Mouse (Mus musculus): ENCODE data around the gene Chrm4. TPM values are rescaled to one million over a fixed set of nuclear protein-coding genes. Genes with fewer than 3 reads are reported as not detected.

Gene Chrm4
- total RNA-seq, 2 experiments from 2014 or later = not detected

DNA sequence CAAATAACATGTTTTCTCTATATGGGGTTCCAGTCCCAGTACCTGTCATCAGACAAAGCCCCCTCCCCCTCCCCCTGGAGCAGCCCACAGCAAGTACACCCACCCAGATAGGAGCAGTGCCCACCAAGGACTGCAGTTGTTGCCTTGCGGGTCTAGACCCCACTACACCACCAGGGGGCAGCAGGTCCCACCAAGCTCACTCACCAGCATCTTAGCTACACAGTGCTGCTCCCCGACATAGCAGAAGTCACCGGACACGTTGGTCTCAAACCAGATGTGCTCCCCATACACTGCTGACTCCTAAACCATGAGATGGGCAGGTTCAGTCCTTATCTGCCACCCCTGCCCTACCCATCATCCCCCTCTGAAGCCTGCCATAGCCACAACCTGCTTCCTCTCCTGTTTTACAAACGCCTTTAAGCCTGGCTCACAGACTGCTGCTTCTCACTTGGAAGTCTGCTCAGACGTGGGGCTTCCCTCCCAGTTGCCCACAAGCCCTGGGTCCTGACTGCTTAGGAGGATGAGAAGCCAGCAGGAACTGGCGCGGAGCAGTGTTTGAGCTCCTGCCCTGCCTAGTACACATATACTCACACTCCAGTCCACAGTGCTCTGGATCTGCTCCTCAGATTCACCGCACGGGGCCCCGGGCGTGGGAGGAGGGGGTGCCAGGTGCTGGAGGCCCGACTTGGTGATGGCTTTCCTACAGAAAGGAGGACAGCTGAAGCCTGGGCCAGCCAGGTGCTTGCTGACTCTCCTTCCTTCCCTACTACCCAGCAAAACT, 17.3 kb downstream of the Chrm4 start:
- peak; percentile 70 to 86 for DNase-seq

DNA sequence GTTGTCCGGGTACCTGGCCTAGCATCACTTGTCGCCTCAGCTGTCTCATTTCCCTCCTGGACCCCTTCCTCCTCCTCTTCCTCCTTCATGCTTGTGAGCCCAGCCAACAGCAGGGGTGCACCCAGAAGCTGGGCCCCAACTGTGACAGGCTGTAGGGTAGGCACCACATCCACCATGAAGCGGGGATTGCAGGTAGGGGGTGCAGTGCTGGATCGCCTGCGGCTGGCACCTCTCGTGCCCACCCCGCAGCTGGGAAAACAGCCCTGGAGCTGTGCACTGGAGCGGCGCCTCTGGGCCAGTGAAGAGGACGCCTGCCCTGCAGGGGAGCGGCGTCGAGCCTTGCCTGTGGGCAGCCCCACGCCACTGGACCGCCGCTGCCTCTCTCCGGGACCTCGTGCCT, 18.4 kb downstream of the Chrm4 start, which contains the start of gene Gm9821:
Gene Gm9821, plus strand, starts transcription at position 221 of the 400 bp plus-strand sequence.
- no peak for DNase-seq

DNA sequence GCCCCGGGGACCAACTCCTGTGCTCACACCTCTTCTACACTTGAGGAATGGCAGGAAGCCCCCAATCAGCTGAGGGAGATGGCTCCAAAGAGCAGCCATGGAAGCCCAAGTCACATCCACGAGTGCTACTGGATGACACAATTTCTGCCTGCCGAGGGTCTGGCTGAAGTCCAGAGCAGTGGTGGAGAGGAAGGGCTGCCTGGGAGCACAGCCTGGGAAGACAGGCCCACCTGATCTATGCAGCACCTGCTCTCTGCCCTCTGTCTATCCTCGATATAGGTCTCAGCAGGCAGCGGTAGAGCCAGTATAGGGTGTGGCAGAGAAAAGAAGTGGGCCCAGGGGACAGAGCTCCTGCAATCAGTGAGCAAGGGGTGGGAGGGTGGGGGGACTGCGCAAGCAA, 19.8 kb downstream of the Chrm4 start:
- DNase-seq = peak; percentile 66 to 70

DNA sequence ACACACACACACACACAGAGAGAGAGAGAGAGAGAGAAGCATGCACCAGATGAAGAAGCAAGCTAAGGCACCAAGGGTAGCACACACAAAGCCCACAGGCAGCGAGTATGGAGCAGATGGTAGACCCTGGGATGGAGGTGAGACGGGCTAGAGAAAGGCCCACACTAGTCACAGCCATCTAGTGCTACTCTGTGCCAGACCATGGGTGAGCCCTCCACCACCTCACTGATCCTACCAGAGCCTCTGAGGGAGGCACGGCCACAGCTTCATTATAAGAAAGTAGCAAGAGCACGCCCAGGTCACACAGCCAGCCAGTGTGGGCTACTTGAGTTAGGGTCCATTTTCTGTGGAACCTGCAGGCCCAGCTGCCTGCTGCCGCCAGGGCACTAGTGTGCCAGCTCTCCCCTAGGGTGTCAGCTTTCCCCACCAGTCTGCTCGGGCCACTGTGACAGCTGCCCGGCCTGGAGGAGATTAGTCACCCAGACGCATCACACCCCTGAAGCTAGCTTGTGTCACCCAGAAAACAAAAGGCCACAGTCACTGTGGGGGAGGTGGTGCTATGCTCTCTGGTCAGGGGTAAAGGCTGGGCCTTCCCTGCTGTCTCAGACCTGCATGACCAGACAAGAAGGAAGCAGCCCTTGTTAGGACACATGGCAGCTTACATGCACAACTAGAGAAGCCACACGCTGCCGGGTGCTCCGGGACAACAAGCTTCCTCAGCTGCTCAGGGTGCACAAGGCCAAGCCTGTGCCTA, 20.5 kb downstream of the Chrm4 start:
- peak; percentile 53 to 61 for DNase-seq

DNA sequence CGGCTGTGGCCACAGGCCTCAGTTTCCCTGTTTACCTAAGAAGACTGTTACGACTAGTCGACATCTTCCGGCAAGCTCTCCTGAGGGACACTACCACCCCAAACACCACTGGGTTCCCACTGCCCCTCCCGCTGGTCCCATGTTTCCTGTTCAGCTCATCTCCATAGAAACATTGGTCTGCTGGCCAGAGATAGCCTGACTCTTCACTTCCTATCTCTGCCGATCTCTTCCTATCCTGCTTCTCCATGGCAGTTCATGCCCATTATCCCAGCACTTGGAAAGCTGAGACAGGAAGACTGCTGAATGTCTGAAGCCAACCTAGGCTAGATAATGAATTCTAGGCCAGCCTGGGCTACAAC, 21.1 kb downstream of the Chrm4 start:
- DNase-seq = peak; percentile 56 to 68

DNA sequence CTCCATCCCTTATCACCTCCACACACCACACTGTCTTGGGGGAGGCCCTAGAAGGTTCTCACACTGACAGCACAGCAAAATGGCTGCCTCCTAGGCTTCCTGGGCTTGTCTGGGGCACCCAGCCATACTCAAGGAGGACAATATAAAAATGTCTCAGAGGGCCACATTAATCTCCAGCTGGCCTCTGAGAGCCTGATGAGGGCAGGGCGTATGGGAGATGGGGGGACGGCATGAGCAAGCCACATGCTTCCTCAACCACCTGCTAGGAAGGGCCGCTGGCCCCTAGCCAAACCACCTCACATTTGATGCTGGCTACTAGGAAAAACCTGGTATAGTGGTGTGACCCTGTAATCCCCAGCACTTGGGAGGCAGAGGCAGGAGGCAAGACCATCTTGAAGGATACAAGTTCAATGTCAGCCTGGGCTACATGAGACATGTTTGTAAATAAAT, 21.8 kb downstream of the Chrm4 start:
- no peak for DNase-seq

DNA sequence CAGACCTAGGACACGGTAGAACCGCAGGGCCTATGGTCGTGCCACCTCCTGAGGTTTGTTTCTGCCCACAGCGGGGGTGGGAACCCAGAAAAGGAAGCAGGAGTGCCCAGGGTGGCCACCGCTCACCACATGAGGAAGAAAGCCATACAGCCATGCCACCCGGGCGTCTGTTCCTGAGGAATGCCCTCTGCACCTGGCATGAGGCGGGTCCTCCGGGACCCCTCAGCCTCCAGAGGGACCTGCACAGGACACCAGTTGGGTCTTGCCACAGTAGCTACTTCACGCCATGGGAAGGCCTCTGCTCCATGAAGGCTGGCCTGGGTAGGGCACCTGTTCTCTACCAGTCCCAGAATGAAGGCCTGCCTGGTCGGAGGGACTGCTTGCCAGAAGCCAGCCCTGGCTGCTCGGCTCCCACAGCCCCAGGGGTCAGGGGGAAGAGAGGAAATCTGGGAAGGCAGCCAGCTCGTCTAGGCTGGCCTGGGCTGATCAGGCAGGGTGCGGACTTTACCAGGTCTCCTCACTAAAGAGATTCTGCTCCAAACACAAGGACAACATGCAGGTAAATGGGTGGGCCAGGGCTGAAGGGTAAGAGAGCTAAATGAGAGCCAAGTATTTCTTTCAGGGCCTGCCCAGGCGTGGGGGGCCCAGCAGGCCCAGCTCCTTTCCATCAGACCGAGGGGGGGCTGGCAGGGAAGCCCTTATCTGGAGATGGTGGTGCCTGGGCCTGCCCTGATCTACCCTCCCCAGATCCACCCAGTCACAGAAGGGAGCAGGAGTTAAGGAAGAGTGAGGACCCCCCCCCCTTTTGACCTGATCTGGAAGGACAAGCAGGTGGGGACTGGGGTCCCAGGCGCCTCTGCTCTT, 22.6 kb downstream of the Chrm4 start:
- DNase-seq = peak; percentile 72 to 76

DNA sequence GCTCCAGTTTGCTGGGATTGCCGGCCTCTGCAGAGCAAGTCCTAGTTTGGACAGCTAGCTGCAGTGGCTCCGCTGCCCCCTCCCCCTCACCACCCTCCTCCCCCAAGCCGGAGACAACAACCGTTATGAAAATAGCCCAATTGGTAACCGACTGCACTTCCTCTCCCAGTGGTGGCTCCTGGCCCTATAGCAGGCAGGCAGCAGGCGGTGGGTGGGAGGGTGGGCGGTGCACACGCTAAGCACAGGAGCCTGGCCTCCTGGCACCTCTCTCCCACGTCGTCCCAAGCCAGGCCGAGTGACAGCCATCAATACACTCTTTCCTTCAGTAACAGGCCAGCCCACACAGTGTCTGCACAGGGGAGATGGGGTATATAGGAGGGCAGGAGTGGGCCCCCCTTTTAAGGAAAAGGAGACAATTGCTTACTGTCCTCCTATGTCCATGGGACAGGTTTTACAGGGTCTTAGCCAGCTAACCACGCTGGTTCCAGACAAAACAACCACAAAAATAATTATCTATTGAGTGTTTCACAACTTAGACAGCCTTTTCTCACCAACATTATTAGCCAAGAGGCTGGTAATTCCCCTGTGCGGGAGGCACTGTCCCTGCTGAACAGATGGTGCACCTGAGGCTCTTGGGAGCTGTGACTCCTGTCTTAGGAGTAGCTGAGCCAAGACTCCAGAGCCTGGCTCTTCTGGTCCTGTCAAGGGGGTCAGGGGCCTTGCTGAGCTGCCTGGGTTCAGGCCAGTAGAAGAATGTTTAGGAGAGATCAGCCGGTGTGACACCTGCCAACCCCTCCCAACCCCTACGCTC, 23.4 kb downstream of the Chrm4 start:
- DNase-seq = peak; percentile 67 to 79

DNA sequence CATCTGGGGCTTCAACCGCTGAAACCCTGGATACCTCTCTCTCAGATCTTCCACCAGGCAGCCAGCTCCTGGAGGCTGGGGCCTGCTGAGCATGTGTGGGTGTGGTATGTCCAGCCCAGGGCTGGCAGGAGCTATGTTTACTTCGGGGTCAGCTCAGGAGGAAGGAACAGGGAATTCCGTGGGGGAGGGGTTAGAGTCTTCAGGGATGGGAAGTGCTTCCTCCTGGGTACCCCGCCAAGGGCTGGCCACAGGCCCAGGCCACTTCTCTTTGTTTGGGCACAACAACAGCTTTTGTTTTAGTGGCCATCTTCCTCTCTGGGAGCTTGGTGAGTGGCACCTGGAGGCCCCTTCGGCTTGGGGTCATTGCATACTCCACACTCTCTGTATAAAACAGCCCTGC, 26.8 kb downstream of the Chrm4 start:
- DNase-seq = peak; percentile 88 to 93

DNA sequence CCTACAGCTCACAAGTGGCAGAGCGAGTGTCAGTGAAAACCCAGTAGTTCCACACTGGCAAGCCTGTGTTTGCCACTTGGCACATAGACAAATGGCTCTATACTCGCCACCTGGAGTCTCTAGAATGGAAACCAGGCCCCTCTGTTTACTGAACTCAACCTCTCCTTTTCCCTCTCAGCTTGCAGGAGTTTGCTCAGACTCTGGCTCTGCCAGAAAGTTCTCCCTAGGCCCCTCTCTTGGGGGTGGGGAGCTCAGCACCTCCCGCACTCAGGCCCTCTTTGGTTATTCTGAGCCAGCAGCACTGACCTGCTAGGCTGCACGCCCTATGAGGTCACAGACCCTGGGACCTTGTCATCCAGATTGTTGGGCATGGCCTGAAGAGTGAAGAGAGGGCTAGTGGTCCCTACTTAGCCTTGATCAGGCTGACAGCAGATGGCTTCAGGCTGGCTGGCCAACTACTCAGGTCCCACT, 28.1 kb downstream of the Chrm4 start:
- no peak for DNase-seq

DNA sequence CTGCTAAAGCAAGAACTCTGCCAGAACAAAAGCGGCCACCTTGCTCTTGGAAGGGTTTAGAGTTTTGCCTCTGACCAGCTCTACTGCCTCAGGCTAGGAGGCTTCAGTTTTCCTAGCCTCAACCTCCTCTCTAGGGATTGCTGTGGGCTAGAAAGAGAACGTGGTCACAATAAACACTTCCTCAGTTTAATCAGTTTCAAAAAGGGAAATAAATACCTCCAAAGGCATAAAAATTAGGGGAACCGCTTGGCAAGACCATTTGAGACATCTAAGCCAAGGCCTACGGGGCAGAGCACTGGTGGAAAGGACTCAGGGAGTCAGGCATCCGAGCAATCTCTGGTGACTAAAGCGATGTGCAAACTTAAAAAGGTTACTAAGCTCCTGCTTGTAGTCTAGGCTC, 28.8 kb downstream of the Chrm4 start:
- DNase-seq = no peak

DNA sequence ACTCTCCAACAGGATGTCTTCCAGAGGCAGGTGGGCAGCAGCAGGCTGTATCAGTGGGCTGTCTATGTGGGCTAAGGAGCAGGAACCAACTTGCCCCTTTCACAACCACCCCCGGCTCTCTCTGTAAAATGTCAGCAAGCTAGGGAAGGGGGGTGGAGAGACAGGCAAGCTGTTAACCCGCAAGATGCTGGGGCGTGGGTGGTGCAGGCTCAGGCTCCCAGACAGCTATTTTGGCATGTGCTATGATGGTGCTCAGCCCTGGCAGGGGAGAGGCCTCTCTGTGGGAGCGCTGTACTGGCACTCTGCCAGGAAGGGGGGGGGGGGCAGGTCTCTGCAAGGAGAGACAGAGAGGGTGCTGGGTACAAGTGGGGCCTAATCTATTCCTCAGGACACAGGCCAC, 30.0 kb downstream of the Chrm4 start:
- DNase-seq = no peak

DNA sequence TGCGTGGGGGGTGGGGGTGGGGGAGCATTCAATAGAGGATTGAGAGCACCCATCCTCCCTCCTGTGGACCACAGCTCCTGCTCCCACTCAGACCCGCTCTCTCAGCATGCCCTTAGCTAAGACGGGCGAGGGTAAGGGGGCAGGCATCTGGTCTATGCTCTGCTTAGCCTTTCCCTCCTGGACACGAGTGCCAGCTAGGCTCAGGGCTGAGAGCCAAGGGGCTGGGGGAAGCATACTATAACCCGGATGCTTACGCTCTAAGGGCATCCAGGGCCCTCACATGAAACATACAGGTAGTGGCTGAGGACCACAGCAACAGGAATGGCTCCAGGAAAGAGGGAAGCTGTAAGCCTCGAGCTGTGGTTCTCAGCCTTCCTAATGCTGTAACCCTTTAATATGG, 31.0 kb downstream of the Chrm4 start:
- no peak for DNase-seq

DNA sequence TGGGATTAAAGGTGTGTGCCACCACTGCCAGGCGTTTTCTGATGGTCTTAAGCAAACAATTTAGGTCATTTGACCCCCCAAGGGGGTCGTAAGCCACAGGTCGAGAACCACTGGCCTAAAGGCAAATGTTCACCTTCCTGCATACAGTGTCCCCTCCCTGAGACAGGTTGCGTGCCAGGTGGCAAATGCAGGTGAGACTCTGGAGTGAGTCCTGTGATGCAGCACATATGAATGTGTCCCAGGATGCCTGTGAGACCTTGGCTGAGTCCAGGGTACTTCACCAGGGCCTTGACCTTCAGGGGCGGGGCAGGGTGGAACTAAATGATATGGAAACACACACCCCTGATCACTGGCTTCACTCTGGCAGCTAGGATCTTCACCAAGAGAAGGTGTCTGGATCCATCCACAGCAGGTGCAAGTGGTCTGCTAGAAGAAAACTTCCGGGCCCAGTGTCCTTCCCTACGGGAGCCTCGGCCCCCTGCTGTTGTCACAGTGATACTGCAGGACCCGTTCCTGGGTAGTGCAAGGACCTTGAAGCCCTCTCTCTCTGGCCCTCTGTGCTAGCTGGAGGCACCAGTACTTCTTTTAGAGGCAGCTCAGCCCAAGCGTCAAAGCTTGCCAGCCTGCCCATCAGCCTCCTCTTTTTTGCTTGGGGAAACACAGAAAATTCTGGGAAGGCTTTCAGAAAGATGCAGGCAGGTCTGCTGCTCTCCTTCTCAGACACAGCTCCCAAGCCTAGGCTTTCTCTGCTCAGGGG, 31.8 kb downstream of the Chrm4 start:
- DNase-seq = peak; percentile 60 to 73

DNA sequence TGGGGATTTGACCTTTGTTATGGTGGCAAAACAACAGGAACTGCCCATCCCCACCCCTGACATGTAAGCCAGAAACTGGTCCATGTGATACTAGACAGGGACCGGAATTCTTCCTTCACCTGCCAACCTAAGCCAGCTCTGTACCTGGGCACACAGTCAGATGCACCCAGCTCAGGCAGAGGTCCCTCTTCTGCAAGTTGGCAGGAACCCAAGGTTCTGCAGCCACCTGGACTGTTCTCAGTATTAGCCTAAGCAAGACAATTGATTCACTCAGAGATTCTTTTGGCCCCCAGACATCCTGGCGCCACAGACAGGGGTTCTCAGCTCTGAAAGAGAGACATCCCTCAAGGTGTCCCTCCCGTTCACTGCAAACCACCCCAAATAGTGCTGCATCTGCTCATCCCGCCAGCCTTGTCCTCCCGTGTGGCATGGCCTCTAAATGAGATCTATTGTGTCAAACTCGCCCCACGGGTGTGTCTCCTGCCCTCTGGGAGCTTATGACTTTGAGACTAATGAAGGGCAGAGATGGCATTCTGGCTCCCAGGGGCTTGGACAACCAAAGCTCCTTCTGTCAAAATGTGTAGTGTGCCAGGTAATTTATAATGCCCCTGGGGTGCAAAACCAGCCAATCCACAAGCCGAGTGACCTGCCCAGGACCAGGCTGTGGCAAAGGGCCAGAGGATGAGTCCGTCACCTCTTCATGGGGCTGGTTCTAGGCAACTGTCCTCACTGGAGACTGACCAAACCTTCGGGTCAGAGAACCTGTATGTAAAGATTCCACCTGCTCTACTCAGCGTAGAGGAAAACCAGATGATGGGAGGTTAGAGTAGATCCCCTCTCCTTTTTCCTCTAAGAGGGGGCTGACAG, 32.7 kb downstream of the Chrm4 start:
- no peak for DNase-seq

DNA sequence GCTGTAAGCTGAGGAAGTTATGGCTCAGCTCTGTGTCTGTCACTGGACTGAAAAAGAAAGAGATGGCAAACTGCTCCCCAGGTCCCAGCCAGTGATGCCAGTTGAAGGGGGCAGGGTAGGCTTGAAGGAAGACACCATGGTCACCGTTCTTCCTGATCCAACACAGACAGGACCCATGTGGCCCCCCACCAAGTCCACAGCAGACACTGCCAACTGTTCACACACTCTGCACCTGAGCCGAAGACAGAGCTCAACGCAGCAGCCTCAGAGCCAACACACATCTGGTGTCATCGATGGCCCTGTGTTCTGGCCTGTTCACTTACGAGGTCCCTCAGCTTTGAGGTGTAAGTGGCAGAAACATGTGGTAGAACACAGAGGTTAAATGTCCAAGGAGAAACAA, 33.4 kb downstream of the Chrm4 start:
- no peak for DNase-seq

DNA sequence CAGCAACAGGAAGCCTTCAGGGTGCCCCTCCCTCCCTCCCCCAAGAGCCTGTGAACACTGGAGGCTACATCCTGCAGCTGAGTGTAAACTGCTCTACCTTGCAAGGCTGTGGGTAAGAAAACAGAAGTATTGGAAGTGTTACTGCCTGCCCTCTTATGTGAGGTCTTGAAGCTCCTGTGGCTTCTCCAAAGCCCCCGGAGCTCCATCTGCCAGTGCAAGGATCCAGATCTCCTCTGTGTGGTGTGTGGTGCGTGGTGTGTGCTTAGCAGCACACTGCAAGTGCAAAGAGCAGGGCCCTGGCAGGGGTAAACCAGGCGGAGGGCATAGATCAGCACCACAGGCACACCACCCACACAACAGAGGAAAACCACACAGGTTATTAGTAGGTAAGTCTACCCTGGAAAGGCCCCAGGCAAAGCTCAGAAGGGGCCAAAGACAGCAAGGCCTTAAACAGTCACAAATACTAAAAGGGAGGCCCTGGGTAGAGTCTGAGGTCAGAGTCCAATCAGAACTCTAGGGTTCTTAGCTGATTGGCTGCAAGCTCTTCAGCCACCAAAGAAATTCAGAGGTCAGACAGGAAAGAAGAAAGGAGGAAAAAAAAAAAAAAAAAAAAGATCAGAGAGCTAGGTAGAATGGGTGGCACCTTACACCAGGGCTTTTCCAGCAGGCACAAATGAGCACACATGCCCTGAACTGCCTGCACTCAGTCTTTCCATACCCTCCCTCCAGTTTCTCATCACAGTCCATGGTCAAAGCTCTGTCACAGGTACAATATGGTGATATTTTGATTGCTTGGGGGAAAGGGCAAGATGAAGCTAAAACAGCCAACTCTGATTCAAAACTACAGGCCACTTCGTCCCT, 35.1 kb downstream of the Chrm4 start:
- no peak for DNase-seq

DNA sequence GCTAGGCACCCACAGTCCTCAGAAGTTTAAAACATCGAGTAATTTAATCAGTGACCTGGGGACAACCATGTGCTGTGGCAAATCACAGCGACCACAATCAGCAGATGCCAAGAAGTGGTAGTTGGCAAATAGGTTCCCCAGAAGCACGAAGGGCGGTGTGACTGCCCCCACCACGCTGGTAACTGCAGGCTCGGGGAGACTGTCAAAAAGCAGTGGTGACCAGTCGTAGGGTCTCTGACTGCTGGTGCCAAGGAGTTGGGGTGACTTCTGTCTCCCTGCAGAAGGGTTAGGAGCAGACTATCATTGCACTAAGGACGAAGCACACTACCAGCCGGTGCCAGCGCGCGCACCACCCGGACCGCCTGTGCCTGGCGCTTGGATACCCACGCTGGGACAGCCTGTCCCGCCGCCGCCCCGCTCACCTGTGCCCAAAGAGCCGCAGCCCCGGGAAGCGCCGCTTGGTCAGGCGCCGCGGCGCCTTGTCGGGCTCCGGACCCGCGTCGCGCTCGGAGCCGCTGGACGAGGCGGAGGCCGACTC, 35.9 kb downstream of the Chrm4 start:
- peak in 1 of 2 experiments; percentile 37 for DNase-seq

All from heart, adult 18-20 months (tissue).